8 mouse cellular contexts compared by ENCODE assay signal in genomic region chr6:144166104-144166503, GRCm38 (mm10).
DNase-seq lines count a peak whose midpoint lies in the region; ATAC-seq and TF ChIP-seq lines count a peak whose summit lies in the region.

No protein-coding gene starts in this region.

- TF ChIP-seq RAD21 in MEL (IDR thresholded peaks at IDR 0.05; ENCODE audit: low read depth, low read length), result no peak

- H3K9me3 ChIP-seq in MEL (replicated peaks; ENCODE audit: insufficient read depth, low read length), result no peaks in the 10 kb centered on the region
- no peaks in the 10 kb centered on the region for H3K9me3 ChIP-seq in forebrain, embryonic 15.5 days
- H3K9me3 ChIP-seq in intestine, embryonic 15.5 days, result no peaks in the 10 kb centered on the region
- H3K9me3 ChIP-seq in neural tube, embryonic 13.5 days, result no peaks in the 10 kb centered on the region

- 9% methylated on average over 8 of the region's 8 CpGs for WGBS in forebrain, embryonic 15.5 days
- 18% methylated on average over 8 of the region's 8 CpGs for WGBS in intestine, embryonic 15.5 days
- WGBS in neural tube, embryonic 13.5 days, result 3% methylated on average over 8 of the region's 8 CpGs

- no peaks in the 10 kb centered on the region for H3K79me2 ChIP-seq in MEL (ENCODE audit: control insufficient read depth, insufficient read depth, low read length, poor library complexity)

- H3K4me2 ChIP-seq in forebrain, embryonic 15.5 days (replicated peaks), result 0 out of 2 replicates have a peak overlapping the region, but pooled peaks have one; percentile 7
- H3K4me2 ChIP-seq in intestine, embryonic 15.5 days (replicated peaks), result no peak overlapping the region
- H3K4me2 ChIP-seq in neural tube, embryonic 13.5 days, result peak overlapping the region; percentile 28

- no peaks in the 10 kb centered on the region for H3K27me3 ChIP-seq in MEL (ENCODE audit: control insufficient read depth in 1 of 2, insufficient read depth in 2 of 2, low read length in 2 of 2)
- no peaks in the 10 kb centered on the region for H3K27me3 ChIP-seq in forebrain, embryonic 15.5 days
- H3K27me3 ChIP-seq in intestine, embryonic 15.5 days (replicated peaks), result no peaks in the 10 kb centered on the region
- no peaks in the 10 kb centered on the region for H3K27me3 ChIP-seq in neural tube, embryonic 13.5 days

- no peak overlapping the region for H3K4me3 ChIP-seq in MEL (ENCODE audit: control insufficient read depth in 1 of 2, insufficient read depth in 1 of 2, low read depth in 2 of 2, low read length in 2 of 2)
- H3K4me3 ChIP-seq in forebrain, embryonic 15.5 days, result no peak overlapping the region
- H3K4me3 ChIP-seq in intestine, embryonic 15.5 days (replicated peaks), result no peak overlapping the region
- no peak overlapping the region for H3K4me3 ChIP-seq in neural tube, embryonic 13.5 days

- H3K4me1 ChIP-seq in MEL (ENCODE audit: control insufficient read depth in 1 of 2, insufficient read depth in 2 of 2, low read length in 2 of 2), result no peaks in the 10 kb centered on the region
- H3K4me1 ChIP-seq in forebrain, embryonic 15.5 days, result peaks cover 43% of the 10 kb centered on the region
- peaks cover 4% of the 10 kb centered on the region; the same call in 1 of the 2 replicates for H3K4me1 ChIP-seq in intestine, embryonic 15.5 days (replicated peaks)
- H3K4me1 ChIP-seq in neural tube, embryonic 13.5 days (replicated peaks), result peaks cover 31% of the 10 kb centered on the region

- no peak for TF ChIP-seq CTCF in MEL (IDR thresholded peaks at IDR 0.05 in 2 of 3, conservative IDR thresholded peaks at IDR 0.05 in 1 of 3; ENCODE audit: control insufficient read depth in 1 of 3, insufficient read depth in 1 of 3, low read depth in 2 of 3, low read length in 3 of 3, poor library complexity in 1 of 3, severe bottlenecking in 1 of 3)

- no peak overlapping the region for H3K27ac ChIP-seq in MEL (ENCODE audit: control insufficient read depth, low read depth, low read length)
- H3K27ac ChIP-seq in forebrain, embryonic 15.5 days (replicated peaks), result peak overlapping the region; percentile 58
- no peak overlapping the region for H3K27ac ChIP-seq in intestine, embryonic 15.5 days
- H3K27ac ChIP-seq in neural tube, embryonic 13.5 days (replicated peaks), result peak overlapping the region; percentile 46

- DNase-seq in adrenal gland, postnatal 36 days, result peak; percentile 1 to 7
- no peak for DNase-seq in adrenal gland, adult (ENCODE audit: inconsistent age in 2 of 2, low spot score in 1 of 2)
- peak; percentile 2 for DNase-seq in MEL (ENCODE audit: low read depth, low spot score)
- DNase-seq in urinary bladder, postnatal 10 days (ENCODE audit: low spot score), result no peak
- DNase-seq in cerebellum, adult 9-11 months, result no peak

- no peak for TF ChIP-seq EP300 in MEL (IDR thresholded peaks at IDR 0.05; ENCODE audit: low read depth in 1 of 2, low read length in 2 of 2)

- H3K36me3 ChIP-seq in MEL (ENCODE audit: control insufficient read depth in 1 of 2, insufficient read depth in 2 of 2, low read length in 2 of 2), result no peaks in the 10 kb centered on the region
- H3K36me3 ChIP-seq in forebrain, embryonic 15.5 days, result no peaks in the 10 kb centered on the region
- no peaks in the 10 kb centered on the region for H3K36me3 ChIP-seq in intestine, embryonic 15.5 days
- H3K36me3 ChIP-seq in neural tube, embryonic 13.5 days, result no peaks in the 10 kb centered on the region

- peak; percentile 69 for ATAC-seq in forebrain, embryonic 15.5 days (replicated peaks)
- ATAC-seq in intestine, embryonic 15.5 days, result 0 out of 2 replicates have a peak, but pooled peaks have one; percentile 25
- peak; percentile 81 for ATAC-seq in neural tube, embryonic 13.5 days (ENCODE audit: low read depth)

- no peak overlapping the region for H3K9ac ChIP-seq in MEL (ENCODE audit: control insufficient read depth, low read depth, low read length, poor library complexity, severe bottlenecking)
- H3K9ac ChIP-seq in forebrain, embryonic 15.5 days (replicated peaks), result peak overlapping the region; percentile 13; the same call in 1 of the 2 replicates
- no peak overlapping the region for H3K9ac ChIP-seq in intestine, embryonic 15.5 days
- peak overlapping the region; percentile 34; the same call in 1 of the 2 replicates for H3K9ac ChIP-seq in neural tube, embryonic 13.5 days

- no peak for TF ChIP-seq POLR2A in MEL (IDR thresholded peaks at IDR 0.05; ENCODE audit: control insufficient read depth in 1 of 2, insufficient read depth in 1 of 2, low read depth in 1 of 2, low read length in 2 of 2, poor library complexity in 1 of 2)

TF ChIP-seq in MEL, 35 proteins besides CTCF, POLR2A, EP300 and RAD21:
- TF ChIP-seq E2F4 (IDR thresholded peaks at IDR 0.05; ENCODE audit: borderline replicate concordance, low read depth, low read length) (no peak), TCF12 (IDR thresholded peaks at IDR 0.05; ENCODE audit: low read depth, low read length) (no peak), MAX (IDR thresholded peaks at IDR 0.05; ENCODE audit: low read length) (no peak), GATA1 (IDR thresholded peaks at IDR 0.05; ENCODE audit: low read depth, low read length) (no peak), TAL1 (IDR thresholded peaks at IDR 0.05; ENCODE audit: low read length) (no peak)

Comparison
In these comparisons a context has a peak if more than half of its experiments do, and no peak if none do; other contexts are left out.
1. DNase-seq: peak in adrenal gland, postnatal 36 days (2 of 2) and MEL (single experiment); none in adrenal gland, adult (0 of 2), urinary bladder, postnatal 10 days (single experiment) and cerebellum, adult 9-11 months (single experiment).
2. H3K27ac ChIP-seq: peak in forebrain, embryonic 15.5 days (single experiment) and neural tube, embryonic 13.5 days (single experiment); none in MEL (single experiment) and intestine, embryonic 15.5 days (single experiment).
3. H3K9ac ChIP-seq: peak in forebrain, embryonic 15.5 days (single experiment) and neural tube, embryonic 13.5 days (single experiment); none in MEL (single experiment) and intestine, embryonic 15.5 days (single experiment).
4. ATAC-seq: peak in every context shown above with its lines; median percentile 81 in neural tube, embryonic 13.5 days; 69 in forebrain, embryonic 15.5 days; 25 in intestine, embryonic 15.5 days.